Mouse (Mus musculus) fat pad, adult 2 months (tissue): ENCODE data around the gene Cda.

ENCODE experiments used
- DNase-seq: peaks from one replicate; pipeline ENCODE4 v3.0.0-alpha.2; 2011; ENCODE audit warnings: low read depth, low spot score; ENCODE audit errors: extremely low read depth

The Cda gene

GRCm38 (mm10) chr4:138367641-138368497, at the start of gene Cda:
TSS of gene Cda (minus strand) at chr4:138367992.
- DNase-seq: no peak

DNA sequence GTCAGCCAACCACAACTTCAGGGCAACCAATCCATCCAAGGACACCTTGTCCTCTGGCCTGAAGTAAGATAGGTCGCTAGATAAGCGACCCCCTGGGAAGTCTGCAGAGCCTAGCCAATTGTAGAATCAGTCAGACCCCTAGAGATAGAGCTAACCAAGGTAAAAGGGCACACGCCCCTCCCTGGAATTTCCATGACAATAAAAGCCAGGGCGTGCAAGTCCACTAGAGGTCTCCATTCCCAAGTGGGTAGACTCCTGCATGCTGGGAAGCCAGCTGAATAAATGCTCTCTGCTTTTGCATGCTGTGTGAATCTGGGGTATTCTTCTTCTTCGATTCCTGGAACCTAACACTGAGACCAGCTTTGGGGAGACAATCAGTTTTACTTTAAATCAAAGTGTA, 48.6 kb upstream of the Cda start:
- no peak for DNase-seq

- DNase-seq: no peak
Observed at GRCm38 (mm10) chr4:138415991-138416390, 48.2 kb upstream of the Cda start.

DNA sequence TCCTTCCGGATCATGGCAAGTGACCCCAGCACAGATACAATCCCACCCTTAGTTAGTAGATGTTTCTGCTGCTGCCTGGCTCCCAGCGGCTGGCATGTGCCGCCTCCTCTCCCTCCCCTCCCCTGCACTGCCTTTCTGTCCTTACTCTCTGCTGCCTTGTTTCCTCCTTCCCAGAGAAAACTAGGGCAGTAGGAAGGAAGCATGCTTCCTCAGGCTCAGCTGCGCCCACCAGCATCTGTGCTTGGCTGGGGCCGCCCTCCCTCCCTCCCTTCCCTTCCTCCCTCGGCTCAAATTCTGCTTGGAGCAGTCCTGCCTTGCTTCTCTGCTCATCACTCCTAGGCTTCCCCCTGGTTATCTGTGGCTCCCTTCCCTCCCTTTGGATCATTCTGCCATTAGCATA, 46.9 kb upstream of the Cda start:
- no peak for DNase-seq

DNA sequence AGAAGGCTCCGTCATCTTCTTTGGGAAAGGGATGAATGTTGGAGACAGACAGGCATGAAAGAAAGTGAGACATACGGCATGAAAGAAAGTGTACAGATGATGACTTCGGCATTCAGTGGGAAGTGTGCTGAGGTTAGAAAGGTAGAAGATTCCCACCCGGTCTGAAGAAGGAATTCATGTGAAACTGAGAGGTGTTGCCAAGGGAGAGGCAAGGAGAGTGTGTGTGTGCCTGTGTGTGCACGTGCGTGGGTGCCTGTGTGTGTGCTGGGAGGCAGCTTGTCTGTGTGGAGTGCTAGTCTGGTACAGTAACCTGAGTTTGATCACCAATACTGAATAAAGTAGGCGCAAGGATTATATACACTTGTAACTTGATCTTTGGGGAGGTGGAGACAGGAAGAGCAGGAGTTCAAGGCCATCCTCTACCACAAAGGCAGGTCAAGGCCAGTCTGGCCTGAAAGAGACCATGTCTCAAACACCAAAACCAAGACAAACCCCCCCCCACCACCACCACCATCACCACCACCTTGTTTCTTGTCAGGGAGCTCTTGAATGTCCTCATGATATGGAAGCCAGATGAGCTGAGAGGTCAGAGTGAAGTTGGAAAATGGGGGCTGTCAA, 43.8 kb upstream of the Cda start:
- no peak for DNase-seq

DNA sequence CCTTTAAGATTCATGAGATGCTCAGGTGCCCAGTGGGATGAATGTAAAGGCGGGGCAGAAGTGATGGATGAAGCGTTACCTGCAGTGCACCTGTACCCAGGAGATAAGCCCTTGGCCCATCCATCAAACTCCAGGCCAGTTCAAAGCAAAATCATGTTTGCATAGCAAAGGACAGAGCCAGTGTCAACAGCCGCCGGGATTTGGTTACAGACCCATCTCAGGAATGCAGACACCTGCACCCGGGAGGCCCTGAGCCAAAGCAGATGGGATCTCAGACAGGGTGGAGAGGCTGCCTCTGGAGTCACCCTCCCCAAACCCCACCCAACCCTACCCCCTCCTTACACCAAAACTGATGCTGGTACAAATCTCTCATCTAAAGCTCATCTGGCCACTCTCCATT, 43.2 kb upstream of the Cda start:
- DNase-seq: no peak

GRCm38 (mm10) chr4:138407479-138408194, 39.8 kb upstream of the Cda start:
- no peak for DNase-seq

- no peak for DNase-seq
Observed at GRCm38 (mm10) chr4:138404806-138405205, 37.0 kb upstream of the Cda start.

- no peak for DNase-seq
Observed at GRCm38 (mm10) chr4:138396711-138397110, 28.9 kb upstream of the Cda start.

GRCm38 (mm10) chr4:138395971-138396645, 28.3 kb upstream of the Cda start, which contains the start of gene Fam43b:
TSS of gene Fam43b (minus strand) at chr4:138396528.
- DNase-seq: no peak

DNA sequence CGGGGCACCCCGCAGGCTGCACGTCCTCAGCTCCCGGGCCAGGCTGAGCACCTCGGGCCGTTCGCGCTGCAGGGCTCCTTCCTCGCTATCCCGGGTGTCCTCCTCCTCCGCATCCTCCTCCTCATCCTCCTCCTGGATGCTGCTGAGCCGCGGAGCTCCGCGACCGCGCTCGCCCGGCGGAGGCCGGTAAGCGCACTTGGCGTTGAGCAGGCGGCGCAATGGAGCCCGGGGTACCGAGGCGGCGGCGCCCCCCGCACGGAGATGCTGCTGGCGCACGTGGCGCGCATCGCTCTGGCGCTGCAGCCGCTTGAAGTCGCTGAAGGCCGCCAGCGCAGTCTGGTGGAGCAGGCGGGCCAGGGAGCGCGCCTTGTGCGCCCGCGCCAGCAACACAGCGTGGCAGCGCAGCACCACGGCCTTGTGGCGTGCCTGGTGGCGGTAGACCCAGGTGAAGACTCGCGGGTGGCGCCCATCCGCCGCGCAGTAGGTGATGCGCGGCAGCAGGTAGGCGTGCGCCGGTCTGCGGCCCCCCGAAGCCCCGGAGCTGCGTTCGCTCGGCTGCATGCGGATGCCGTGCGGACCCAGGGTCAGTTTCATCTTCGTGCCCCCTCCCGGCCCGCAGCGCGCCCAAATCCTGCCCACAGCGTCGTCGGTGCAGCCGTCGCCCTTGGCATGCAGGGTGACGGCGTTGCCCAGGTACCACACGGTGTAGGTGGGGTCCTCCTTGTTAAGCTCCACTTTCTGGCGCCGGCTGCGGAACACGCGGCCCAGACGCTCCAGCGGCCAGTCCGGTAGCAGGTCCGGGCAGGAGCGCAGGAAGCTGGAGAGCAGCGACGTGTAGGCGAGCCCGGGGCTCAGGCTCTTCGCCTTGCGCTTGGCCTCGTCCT, 27.5 kb upstream of the Cda start:
- no peak for DNase-seq

DNA sequence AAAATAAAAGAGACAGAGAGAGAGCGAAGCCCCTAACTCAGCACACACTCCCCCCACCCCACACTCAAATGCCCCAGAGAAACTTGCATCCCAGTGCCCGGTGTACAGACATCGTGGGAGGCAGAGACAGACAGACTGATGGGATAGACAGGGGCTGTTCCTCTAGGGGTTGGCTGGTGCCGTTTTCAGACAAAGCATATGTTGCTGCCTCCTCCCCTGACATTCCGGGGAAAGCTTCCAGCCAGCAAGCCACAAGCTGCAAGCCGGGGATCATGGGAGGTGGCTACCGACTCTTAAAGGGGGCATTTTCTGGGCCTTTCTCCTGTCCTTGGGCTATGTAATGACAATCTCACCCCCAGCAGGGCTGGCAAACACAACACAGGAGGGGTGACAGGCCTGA, 25.9 kb upstream of the Cda start:
- DNase-seq: no peak

DNA sequence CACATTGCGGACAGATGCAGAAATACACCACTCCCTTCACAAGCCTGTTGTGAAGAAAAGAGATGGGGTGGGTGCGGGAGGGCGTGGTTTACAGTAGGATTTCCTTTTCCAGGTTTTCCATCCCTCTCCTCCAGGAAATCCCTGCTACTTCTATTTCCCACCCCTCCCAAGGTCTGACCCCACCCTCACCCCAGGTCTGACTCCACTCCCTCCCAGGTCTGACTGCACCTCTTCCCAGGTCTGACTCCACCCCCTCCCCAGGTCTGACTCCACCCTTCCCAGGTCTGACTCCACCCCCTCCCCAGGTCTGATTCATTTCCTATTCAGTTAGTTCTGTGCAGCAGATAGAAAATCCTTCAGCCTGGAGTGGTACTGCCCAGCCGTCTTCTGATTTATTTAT, 16.0 kb upstream of the Cda start:
- DNase-seq: no peak

DNA sequence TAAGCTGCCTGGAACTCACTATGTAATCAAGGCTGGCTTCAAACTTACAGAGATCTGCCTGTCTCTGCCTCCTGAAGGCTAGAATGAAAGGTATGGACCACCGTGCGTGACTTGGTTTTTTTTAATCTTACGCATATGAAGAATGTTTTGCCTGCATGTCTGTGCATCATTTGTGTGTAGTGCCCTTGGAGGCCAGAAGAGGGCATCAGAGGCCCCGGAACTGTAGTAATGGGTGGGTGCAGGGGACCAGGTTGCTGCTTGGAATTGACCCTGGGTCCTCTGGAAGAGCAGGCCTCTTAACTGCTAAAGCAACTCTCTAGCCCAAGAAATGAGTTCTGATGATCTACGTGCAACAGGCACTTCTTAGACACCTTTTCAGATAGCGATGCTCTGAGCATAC, 14.7 kb upstream of the Cda start:
- no peak for DNase-seq

- no peak for DNase-seq
Observed at GRCm38 (mm10) chr4:138380132-138380689, 12.4 kb upstream of the Cda start.

DNA sequence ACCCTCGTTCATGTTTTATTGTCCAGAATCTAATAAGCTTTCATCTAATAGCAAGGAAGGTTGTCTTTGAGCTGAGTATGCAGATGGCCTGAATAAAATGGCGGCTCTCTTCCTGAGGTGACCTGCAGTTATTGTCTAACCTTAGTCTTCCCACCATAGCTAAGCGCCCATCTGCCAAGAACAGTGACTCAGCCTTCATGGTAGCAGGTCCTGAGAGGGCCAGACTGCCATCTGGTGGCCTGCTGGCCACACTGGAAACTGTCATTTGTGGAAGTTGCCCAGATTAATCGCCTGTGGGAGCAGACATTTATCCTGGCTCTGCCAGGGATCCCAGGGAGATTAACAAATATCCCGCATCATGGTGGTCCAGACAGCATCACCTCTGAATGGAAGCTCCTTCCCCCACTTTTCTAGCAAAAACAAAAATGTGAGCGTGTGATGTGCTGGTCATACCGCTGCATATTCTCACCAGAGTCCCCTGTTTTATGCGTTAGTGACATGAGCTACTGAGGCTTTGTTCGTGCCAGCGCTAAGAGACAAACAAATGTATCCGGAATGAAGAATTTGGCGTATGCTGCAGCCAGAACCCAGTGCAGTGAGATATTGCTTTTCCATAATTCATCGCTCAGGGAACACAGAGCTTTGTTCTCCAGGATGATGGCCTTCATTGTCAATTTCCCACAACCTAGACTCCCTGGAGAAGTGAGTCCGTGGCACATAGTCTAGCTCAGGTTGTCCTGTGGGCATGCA, 11.5 kb upstream of the Cda start:
- no peak for DNase-seq

DNA sequence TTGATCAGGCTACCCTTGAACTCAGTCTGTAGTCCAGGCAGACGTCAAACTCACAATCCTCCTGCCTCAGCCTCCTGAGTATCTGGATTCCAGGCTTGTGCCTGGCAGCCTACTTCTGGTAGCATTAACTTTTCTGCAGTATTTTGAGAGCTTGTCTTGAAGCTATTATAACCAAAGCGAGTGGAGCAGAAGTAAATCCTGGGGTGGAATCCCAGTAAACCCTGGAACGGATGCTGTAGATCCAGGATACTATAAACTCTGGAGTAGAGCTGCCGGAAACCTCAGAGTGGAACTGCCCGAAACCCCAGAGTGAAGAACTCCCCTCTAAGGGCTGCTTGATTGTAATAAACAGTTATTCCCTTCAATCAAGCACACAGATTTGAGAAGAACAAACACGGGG, 9.7 kb upstream of the Cda start:
- DNase-seq: no peak

DNA sequence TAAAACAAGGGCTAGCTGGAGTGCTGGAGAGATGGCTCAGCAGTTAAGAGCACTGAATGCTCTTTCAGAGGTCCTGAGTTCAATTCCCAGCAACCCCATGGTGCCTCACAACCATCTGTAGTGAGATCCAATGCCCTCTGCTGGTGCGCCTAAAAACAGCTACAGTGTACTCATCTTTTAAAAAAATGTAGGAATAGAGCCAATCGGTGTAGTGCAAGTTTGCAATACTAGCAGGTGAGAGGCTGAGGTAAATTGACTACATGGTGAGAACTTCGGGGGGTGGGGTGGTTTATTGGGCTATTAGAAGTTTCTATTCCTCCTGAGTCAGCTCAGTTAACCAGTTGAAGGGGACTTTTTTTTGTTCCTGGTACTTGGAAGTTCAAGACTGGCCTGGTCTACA, 7.3 kb upstream of the Cda start:
- no peak for DNase-seq

DNA sequence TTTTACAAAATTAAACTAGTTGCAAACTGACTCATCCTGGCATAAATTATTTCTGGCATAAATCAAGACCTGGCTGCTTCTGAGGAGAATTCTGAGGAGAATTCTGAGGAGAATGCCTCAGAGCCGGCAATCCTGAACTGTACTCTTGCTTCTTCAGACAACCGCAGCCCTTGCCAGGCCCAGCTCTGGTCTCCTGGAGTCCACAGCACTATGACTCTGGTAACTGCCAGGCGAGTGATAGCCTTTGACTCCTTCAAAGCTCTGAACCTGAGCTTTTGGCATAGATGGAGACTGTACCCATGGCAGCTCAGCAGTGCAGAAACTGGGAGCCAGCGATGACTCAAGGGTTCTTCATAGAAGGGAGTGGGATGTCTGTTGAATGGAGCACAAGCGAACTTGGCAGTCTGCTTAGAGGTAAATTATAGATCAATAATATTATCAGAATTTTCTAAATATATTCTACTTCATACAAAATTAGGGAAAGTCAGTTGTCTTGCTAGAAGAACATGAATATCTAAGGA, 3.3 kb upstream of the Cda start:
- DNase-seq: no peak
